ENCODE assay signal across 18 mouse cellular contexts in the genomic region with DNA sequence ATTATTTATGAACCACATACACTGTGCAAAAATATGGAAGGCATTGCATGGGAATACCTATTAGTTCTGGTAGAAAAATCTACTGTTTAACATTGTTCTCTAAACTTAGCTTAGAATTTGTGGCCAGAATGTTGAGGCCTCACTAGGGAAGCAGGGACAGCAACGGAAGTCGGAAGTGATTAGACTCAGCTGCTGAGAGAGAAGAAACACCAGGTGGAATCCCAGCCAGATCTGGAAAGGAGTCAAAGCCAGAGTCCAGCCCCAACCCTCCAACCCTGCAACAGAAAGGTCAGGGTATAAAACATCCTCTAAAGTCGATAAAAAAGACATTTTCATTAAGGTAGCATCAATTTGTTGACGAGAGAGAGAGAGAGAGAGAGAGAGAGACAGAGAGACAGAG.
DNase-seq lines count a peak whose midpoint lies in the region; ATAC-seq and TF ChIP-seq lines count a peak whose summit lies in the region.
"Had no signal": no experiment of that assay in that cellular context is flagged by ENCODE, and none has a peak within 500 bp of the region (broad histone marks: within the 10 kb centered on the region; RNA-seq: fewer than 3 reads in every experiment).

No protein-coding gene starts in this region.

- no peaks in the 10 kb centered on the region for H3K36me3 ChIP-seq in intestine, embryonic 14.5 days (ENCODE audit: control insufficient read depth, insufficient read depth, low read length)
- no peaks in the 10 kb centered on the region for H3K36me3 ChIP-seq in intestine, postnatal 0 days (ENCODE audit: control insufficient read depth, insufficient read depth)
- H3K36me3 ChIP-seq in lung, embryonic 16.5 days (ENCODE audit: control insufficient read depth, insufficient read depth, low read length): no peaks in the 10 kb centered on the region
- H3K36me3 ChIP-seq: embryonic facial prominence, embryonic 15.5 days; heart, embryonic 13.5 days; midbrain, embryonic 15.5 days had no signal

- ATAC-seq in intestine, embryonic 14.5 days (replicated peaks; ENCODE audit: low FRiP score, low TSS enrichment, low read depth): 0 out of 2 replicates have a peak, but pooled peaks have one; percentile 23
- ATAC-seq in intestine, postnatal 0 days: no peak
- peak; percentile 75 for ATAC-seq in lung, embryonic 16.5 days (ENCODE audit: low read depth)
- ATAC-seq: forebrain, postnatal 0 days; midbrain, embryonic 15.5 days had no signal

- TF ChIP-seq CTCF in intestine, postnatal 0 days (IDR thresholded peaks at IDR 0.05; ENCODE audit: low read depth): no peak

- 0 out of 2 replicates have a peak overlapping the region, but pooled peaks have one; percentile 43 for H3K27ac ChIP-seq in intestine, embryonic 14.5 days (ENCODE audit: low read depth)
- H3K27ac ChIP-seq in intestine, postnatal 0 days (ENCODE audit: low read depth, low read length): no peak overlapping the region
- H3K27ac ChIP-seq in lung, embryonic 16.5 days (ENCODE audit: low read length): no peak overlapping the region
- H3K27ac ChIP-seq: embryonic facial prominence, embryonic 15.5 days; midbrain, embryonic 15.5 days had no signal

- H3K9ac ChIP-seq in intestine, embryonic 14.5 days (ENCODE audit: low read length): no peak overlapping the region
- H3K9ac ChIP-seq in intestine, postnatal 0 days (ENCODE audit: low read depth, low read length): no peak overlapping the region
- H3K9ac ChIP-seq in lung, embryonic 16.5 days (ENCODE audit: low read length): no peak overlapping the region
- H3K9ac ChIP-seq: embryonic facial prominence, embryonic 15.5 days; forebrain, postnatal 0 days; heart, embryonic 13.5 days; midbrain, embryonic 15.5 days had no signal

- WGBS in intestine, embryonic 14.5 days: 37% methylated on average over 4 of the region's 4 CpGs
- 48% methylated on average over 4 of the region's 4 CpGs for WGBS in intestine, postnatal 0 days
- 36% methylated on average over 4 of the region's 4 CpGs for WGBS in lung, embryonic 16.5 days

- peak; percentile 57 to 64 for DNase-seq in cerebellum, postnatal 10 days
- no peak for DNase-seq in cerebellum, adult 18-20 months
- DNase-seq in intestine, embryonic 14.5 days (ENCODE audit: low spot score): no peak
- DNase-seq in kidney, postnatal 14 days: peak; percentile 10
- DNase-seq in kidney, adult 8-10 months: no peak
- no peak for DNase-seq in layer of hippocampus, postnatal 14 days (ENCODE audit: low spot score in 2 of 2)
- DNase-seq: adrenal gland, adult 8-10 months; cerebellum, adult 9-11 months; forebrain, postnatal 0 days; left cerebral cortex, postnatal 4 days; liver; right cerebral cortex, postnatal 25 days had no signal

- H3K4me3 ChIP-seq in intestine, embryonic 14.5 days (ENCODE audit: low read depth, low read length): no peak overlapping the region
- no peak overlapping the region for H3K4me3 ChIP-seq in intestine, postnatal 0 days (ENCODE audit: low read depth, low read length)
- H3K4me3 ChIP-seq in lung, embryonic 16.5 days (ENCODE audit: low read length): no peak overlapping the region
- H3K4me3 ChIP-seq: embryonic facial prominence, embryonic 15.5 days; heart, embryonic 13.5 days; megakaryocyte, embryonic 14.5 days; midbrain, embryonic 15.5 days had no signal

- H3K4me2 ChIP-seq in intestine, embryonic 14.5 days (ENCODE audit: low read length): no peak overlapping the region; the same call in 1 of the 2 replicates
- no peak overlapping the region for H3K4me2 ChIP-seq in intestine, postnatal 0 days (replicated peaks; ENCODE audit: low read depth)
- H3K4me2 ChIP-seq in lung, embryonic 16.5 days (ENCODE audit: low read depth, low read length): no peak overlapping the region
- H3K4me2 ChIP-seq: embryonic facial prominence, embryonic 15.5 days; heart, embryonic 13.5 days; midbrain, embryonic 15.5 days had no signal

- H3K4me1 ChIP-seq in intestine, embryonic 14.5 days (replicated peaks; ENCODE audit: control insufficient read depth, insufficient read depth, low read length): 0 out of 2 replicates have a peak, but pooled peaks cover 7% of the 10 kb centered on the region
- H3K4me1 ChIP-seq in intestine, postnatal 0 days (replicated peaks; ENCODE audit: control insufficient read depth, insufficient read depth, low read length): no peaks in the 10 kb centered on the region
- H3K4me1 ChIP-seq in lung, embryonic 16.5 days (replicated peaks; ENCODE audit: control insufficient read depth, insufficient read depth, low read length): no peaks in the 10 kb centered on the region; the same call in 1 of the 2 replicates
- H3K4me1 ChIP-seq: embryonic facial prominence, embryonic 15.5 days; heart, embryonic 13.5 days; megakaryocyte, embryonic 14.5 days; midbrain, embryonic 15.5 days had no signal

- H3K27me3 ChIP-seq in intestine, embryonic 14.5 days (replicated peaks; ENCODE audit: control insufficient read depth, insufficient read depth, low read length): no peaks in the 10 kb centered on the region
- no peaks in the 10 kb centered on the region for H3K27me3 ChIP-seq in intestine, postnatal 0 days (replicated peaks; ENCODE audit: control insufficient read depth, insufficient read depth, low read length)
- H3K27me3 ChIP-seq in lung, embryonic 16.5 days (ENCODE audit: control insufficient read depth, insufficient read depth, low read depth, low read length): no peaks in the 10 kb centered on the region
- H3K27me3 ChIP-seq: embryonic facial prominence, embryonic 15.5 days; heart, embryonic 13.5 days; megakaryocyte, embryonic 14.5 days; midbrain, embryonic 15.5 days had no signal

- H3K9me3 ChIP-seq in intestine, embryonic 14.5 days (ENCODE audit: control insufficient read depth, low read length): no peaks in the 10 kb centered on the region
- H3K9me3 ChIP-seq in intestine, postnatal 0 days (ENCODE audit: control insufficient read depth): no peaks in the 10 kb centered on the region
- H3K9me3 ChIP-seq in lung, embryonic 16.5 days (ENCODE audit: control insufficient read depth, low read length): no peaks in the 10 kb centered on the region
- H3K9me3 ChIP-seq: embryonic facial prominence, embryonic 15.5 days; heart, embryonic 13.5 days; midbrain, embryonic 15.5 days had no signal

Comparison
In these comparisons a context has a peak if more than half of its experiments do, and no peak if none do; other contexts are left out.
1. DNase-seq: peak in cerebellum, postnatal 10 days (2 of 2) and kidney, postnatal 14 days (single experiment); none in cerebellum, adult 18-20 months (0 of 2), intestine, embryonic 14.5 days (single experiment), kidney, adult 8-10 months (0 of 2) and layer of hippocampus, postnatal 14 days (0 of 2).